Mouse (Mus musculus) intestine, embryonic 14.5 days (tissue): ENCODE results near the gene Map4k4. TPM values are rescaled to one million over a fixed set of nuclear protein-coding genes. Genes with fewer than 3 reads are reported as not detected.

ENCODE experiments used
- ATAC-seq: fragments of 200-750 bp; cut with Nextera tagmentation; replicated peaks from 2 replicates; pipeline ENCODE4 v1.8.0; 2017; ENCODE audit warnings: low read depth, moderate number of reproducible peaks, moderate TSS enrichment, moderate library complexity; ENCODE audit not compliant: low FRiP score, low TSS enrichment
- DNase-seq: peaks from one replicate; pipeline ENCODE4 v3.0.0-alpha.2; 2018; ENCODE audit warnings: low spot score
- H3K27ac ChIP-seq: fragments of 300-500 bp; sonication (generic); 2 replicates; pipeline ENCODE4 v1.5.1; 2014; ENCODE audit warnings: low read depth, mild to moderate bottlenecking, control low read depth
- H3K27me3 ChIP-seq: fragments of 300-500 bp; sonication (generic); replicated peaks from 2 replicates; pipeline ENCODE4 v1.6.1; 2014; ENCODE audit warnings: low read length, control low read depth; ENCODE audit not compliant: control insufficient read depth, insufficient read depth
- H3K36me3 ChIP-seq: fragments of 300-500 bp; sonication (generic); 2 replicates; pipeline ENCODE4 v1.6.1; 2014; ENCODE audit warnings: low read length, control low read depth; ENCODE audit not compliant: control insufficient read depth, insufficient read depth
- H3K4me1 ChIP-seq: fragments of 300-500 bp; sonication (generic); replicated peaks from 2 replicates; pipeline ENCODE4 v1.6.1; 2014; ENCODE audit warnings: low read length, control low read depth, mixed read lengths; ENCODE audit not compliant: control insufficient read depth, insufficient read depth
- H3K4me2 ChIP-seq: fragments of 300-500 bp; sonication (generic); 2 replicates; pipeline ENCODE4 v1.6.1; 2014; ENCODE audit warnings: low read length
- H3K4me3 ChIP-seq: fragments of 300-500 bp; sonication (generic); 2 replicates; pipeline ENCODE4 v1.5.1; 2014; ENCODE audit warnings: low read depth, low read length, control low read depth, mixed read lengths
- H3K9ac ChIP-seq: fragments of 300-500 bp; sonication (generic); 2 replicates; pipeline ENCODE4 v1.6.1; 2014; ENCODE audit warnings: mild to moderate bottlenecking, low read length
- H3K9me3 ChIP-seq: fragments of 300-500 bp; sonication (generic); 2 replicates; pipeline ENCODE4 v1.6.1; 2016; ENCODE audit warnings: low read length, control low read depth; ENCODE audit not compliant: control insufficient read depth
- WGBS: fragments of 180-500 bp; shearing (Covaris S2); extraction: QIAGEN DNeasy Blood & Tissue Kit; methylation state at CpG from one replicate; pipeline ENCODE4 v1.1.7; 2014; 5-methylcytosine and 5-hydroxymethylcytosine counted together
- polyA plus RNA-seq: library from polyadenylated mRNA; unstranded; fragments of >200 nt; fragmentation: Nextera tagmentation; extraction: Ambion mirVana; gene quantifications from 2 replicates; pipeline ENCODE4 v1.2.1, GENCODE M21; 2014

The Map4k4 gene
- polyA plus RNA-seq, 1 experiment from 2014 or later = 35.4 TPM

GRCm38 (mm10) chr1:39935616-39936015, 34.9 kb downstream of the Map4k4 start:
- DNase-seq (no peak), ATAC-seq (no peak)
- Histone ChIP-seq H3K27ac (no peak overlapping the region), H3K4me3 (peak overlapping the region; percentile 9; the same call in 1 of the 2 replicates), H3K4me2 (peak overlapping the region; percentile 47), H3K27me3 (no peaks in the 10 kb centered on the region), H3K9ac (0 out of 2 replicates have a peak overlapping the region, but pooled peaks have one; percentile 5), H3K4me1 (peaks cover 77% of the 10 kb centered on the region), H3K36me3 (0 out of 2 replicates have a peak, but pooled peaks cover 3% of the 10 kb centered on the region), H3K9me3 (no peaks in the 10 kb centered on the region)
- 1% methylated on average over 10 of the region's 10 CpGs for WGBS

- Histone ChIP-seq H3K36me3 (0 out of 2 replicates have a peak, but pooled peaks cover 3% of the 10 kb centered on the region), H3K27me3 (no peaks in the 10 kb centered on the region), H3K4me3 (peak overlapping the region; percentile 16), H3K4me2 (peak overlapping the region; percentile 47), H3K9me3 (no peaks in the 10 kb centered on the region), H3K4me1 (peaks cover 77% of the 10 kb centered on the region), H3K27ac (no peak overlapping the region), H3K9ac (no peak overlapping the region)
- DNase-seq (peak; percentile 93), ATAC-seq (peak; percentile 73; the same call in 1 of the 2 replicates)
- 2% methylated on average over 13 of the region's 13 CpGs for WGBS
Measured at GRCm38 (mm10) chr1:39936332-39936802, 35.7 kb downstream of the Map4k4 start.

GRCm38 (mm10) chr1:39936934-39937333, 36.2 kb downstream of the Map4k4 start:
- 0 out of 2 replicates have a peak, but pooled peaks cover 3% of the 10 kb centered on the region for H3K36me3 ChIP-seq
- H3K9me3 ChIP-seq = no peaks in the 10 kb centered on the region
- WGBS = 60% methylated on average over 2 of the region's 2 CpGs
- H3K27me3 ChIP-seq = no peaks in the 10 kb centered on the region
- no peak overlapping the region for H3K4me3 ChIP-seq
- H3K27ac ChIP-seq = no peak overlapping the region
- H3K4me2 ChIP-seq = no peak overlapping the region
- ATAC-seq (no peak), DNase-seq (no peak)
- peaks cover 77% of the 10 kb centered on the region for H3K4me1 ChIP-seq
- H3K9ac ChIP-seq = no peak overlapping the region

GRCm38 (mm10) chr1:39937609-39938008, 36.9 kb downstream of the Map4k4 start:
- 0 out of 2 replicates have a peak, but pooled peaks cover 3% of the 10 kb centered on the region for H3K36me3 ChIP-seq
- H3K4me2 ChIP-seq = no peak overlapping the region
- no peak overlapping the region; the same call in 1 of the 2 replicates for H3K27ac ChIP-seq
- H3K27me3 ChIP-seq = no peaks in the 10 kb centered on the region
- H3K4me3 ChIP-seq = no peak overlapping the region
- WGBS = 26% methylated on average over 4 of the region's 4 CpGs
- H3K4me1 ChIP-seq = peaks cover 77% of the 10 kb centered on the region
- H3K9me3 ChIP-seq = no peaks in the 10 kb centered on the region
- no peak for DNase-seq
- H3K9ac ChIP-seq = no peak overlapping the region
- no peak for ATAC-seq

GRCm38 (mm10) chr1:39939401-39939800, 38.7 kb downstream of the Map4k4 start:
- Histone ChIP-seq H3K27me3 (no peaks in the 10 kb centered on the region), H3K4me1 (peaks cover 84% of the 10 kb centered on the region), H3K9ac (no peak overlapping the region), H3K4me2 (no peak overlapping the region), H3K4me3 (no peak overlapping the region), H3K27ac (no peak overlapping the region), H3K36me3 (no peaks in the 10 kb centered on the region), H3K9me3 (no peaks in the 10 kb centered on the region)
- DNase-seq = no peak
- ATAC-seq = no peak
- 70% methylated on average over 12 of the region's 12 CpGs for WGBS

- H3K27ac ChIP-seq = no peak overlapping the region
- H3K4me3 ChIP-seq = no peak overlapping the region
- H3K4me2 ChIP-seq = no peak overlapping the region
- H3K9ac ChIP-seq = no peak overlapping the region
- no peaks in the 10 kb centered on the region for H3K36me3 ChIP-seq
- WGBS = 89% methylated on average over 2 of the region's 2 CpGs
- H3K27me3 ChIP-seq = no peaks in the 10 kb centered on the region
- peaks cover 84% of the 10 kb centered on the region for H3K4me1 ChIP-seq
- no peaks in the 10 kb centered on the region for H3K9me3 ChIP-seq
- DNase-seq (no peak), ATAC-seq (no peak)
Measured at GRCm38 (mm10) chr1:39940342-39940741, 39.6 kb downstream of the Map4k4 start.

- H3K27ac ChIP-seq = no peak overlapping the region
- peaks cover 84% of the 10 kb centered on the region for H3K4me1 ChIP-seq
- H3K36me3 ChIP-seq = no peaks in the 10 kb centered on the region
- DNase-seq (no peak), ATAC-seq (no peak)
- H3K9ac ChIP-seq = no peak overlapping the region
- WGBS = 64% methylated on average over 10 of the region's 10 CpGs
- no peaks in the 10 kb centered on the region for H3K9me3 ChIP-seq
- no peak overlapping the region for H3K4me2 ChIP-seq
- H3K4me3 ChIP-seq = no peak overlapping the region
- H3K27me3 ChIP-seq = no peaks in the 10 kb centered on the region
Measured at GRCm38 (mm10) chr1:39941237-39942179, 40.8 kb downstream of the Map4k4 start.

GRCm38 (mm10) chr1:39942935-39943334, 42.2 kb downstream of the Map4k4 start:
- Histone ChIP-seq H3K4me3 (no peak overlapping the region), H3K27ac (peak overlapping the region; percentile 14; the same call in 1 of the 2 replicates), H3K9me3 (no peaks in the 10 kb centered on the region), H3K4me2 (peak overlapping the region; percentile 13; the same call in 1 of the 2 replicates), H3K4me1 (peaks cover 81% of the 10 kb centered on the region), H3K36me3 (no peaks in the 10 kb centered on the region), H3K9ac (no peak overlapping the region), H3K27me3 (no peaks in the 10 kb centered on the region)
- ATAC-seq = no peak
- 15% methylated on average over 8 of the region's 8 CpGs for WGBS
- no peak for DNase-seq
